24 mouse cellular contexts compared by ENCODE assay signal in the genomic region with DNA sequence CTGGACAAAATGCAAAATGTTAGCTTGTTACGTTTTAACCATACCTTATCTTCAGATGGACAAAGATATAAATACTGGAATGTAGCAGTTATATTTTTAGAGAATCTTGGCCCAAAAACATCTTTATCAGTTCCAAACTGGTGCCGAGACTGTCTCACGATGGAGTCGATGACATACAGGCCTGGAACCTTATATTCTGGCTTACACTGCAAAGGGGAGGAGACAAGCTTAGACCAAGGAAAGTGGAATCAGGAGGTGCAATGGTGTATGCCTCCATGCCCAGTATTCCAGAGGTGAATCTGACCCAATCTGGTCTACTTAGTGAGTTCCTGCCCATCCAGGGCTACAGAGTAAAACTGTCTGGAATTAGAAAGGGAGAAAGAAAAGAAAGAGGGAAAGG.
"Had no signal": no experiment of that assay in that cellular context is flagged by ENCODE, and none has a peak within 500 bp of the region (broad histone marks: within the 10 kb centered on the region; RNA-seq: fewer than 3 reads in every experiment).

No protein-coding gene starts in this region.

- H3K4me2 ChIP-seq: heart, embryonic 11.5 days; hindbrain, embryonic 13.5 days; hindbrain, embryonic 15.5 days; kidney, embryonic 15.5 days; limb, embryonic 13.5 days; limb, embryonic 15.5 days; liver, embryonic 12.5 days had no signal

- H3K9me3 ChIP-seq: hindbrain, embryonic 13.5 days; hindbrain, embryonic 15.5 days; kidney, embryonic 15.5 days; limb, embryonic 13.5 days; limb, embryonic 15.5 days; liver, embryonic 12.5 days had no signal

- H3K27ac ChIP-seq: heart, adult 2 months; hindbrain, embryonic 13.5 days; hindbrain, embryonic 15.5 days; hindbrain, postnatal 0 days; kidney, embryonic 15.5 days; kidney, postnatal 0 days; limb, embryonic 13.5 days; limb, embryonic 15.5 days; liver, embryonic 12.5 days had no signal

- H3K9ac ChIP-seq: forebrain, postnatal 0 days; hindbrain, embryonic 13.5 days; hindbrain, embryonic 15.5 days; kidney, embryonic 15.5 days; limb, embryonic 13.5 days; limb, embryonic 15.5 days; liver, embryonic 12.5 days had no signal

- DNase-seq: forebrain, postnatal 0 days; gastrocnemius, postnatal 14 days; gastrocnemius, postnatal 36 days; heart, adult 2 months; heart, postnatal 10 days; heart, postnatal 36 days; kidney, adult 11 months; kidney, adult 2 months; kidney, adult 9 months; kidney, postnatal 14 days; kidney, postnatal 36 days; layer of hippocampus, adult 9-11 months; layer of hippocampus, postnatal 36 days; left cerebral cortex, postnatal 4 days had no signal

- ATAC-seq: forebrain, postnatal 0 days; hindbrain, postnatal 0 days; intestine, embryonic 16.5 days; liver, embryonic 12.5 days had no signal

- H3K27me3 ChIP-seq: hindbrain, embryonic 13.5 days; hindbrain, embryonic 15.5 days; kidney, embryonic 15.5 days; limb, embryonic 13.5 days; limb, embryonic 15.5 days; liver, embryonic 12.5 days had no signal

- H3K4me1 ChIP-seq: hindbrain, embryonic 15.5 days; kidney, embryonic 15.5 days; limb, embryonic 13.5 days; limb, embryonic 15.5 days had no signal

- H3K4me3 ChIP-seq: heart, adult 2 months; hindbrain, embryonic 13.5 days; hindbrain, embryonic 15.5 days; kidney, embryonic 15.5 days; limb, embryonic 13.5 days; limb, embryonic 15.5 days; liver, embryonic 12.5 days had no signal
